Mouse (Mus musculus): ENCODE measurements around the gene Ly6g.
"Not testable (repeated sequence)": the region's sequence is repeated elsewhere in the genome, so short reads cannot be mapped to it uniquely, and the experiment has no call there.

Ly6g gene

GRCm38 (mm10) chr15:75154940-75155339 is at the start of gene Ly6g:
Ly6g (plus strand) TSS chr15:75155240.
- no peak for DNase-seq (ENCODE audit: low spot score in 2 of 2)

- DNase-seq (ENCODE audit: low spot score in 2 of 2), result not testable (repeated sequence)
Measured at GRCm38 (mm10) chr15:75110424-75110823, 44.6 kb upstream of the Ly6g start.

- not testable (repeated sequence) for DNase-seq (ENCODE audit: low spot score in 2 of 2)
Measured at GRCm38 (mm10) chr15:75111861-75112630, 43.0 kb upstream of the Ly6g start, which contains the start of gene Ly6c2. Ly6c2 (minus strand) TSS chr15:75111970.

- DNase-seq (ENCODE audit: low spot score in 2 of 2), result no peak
Measured at GRCm38 (mm10) chr15:75116525-75116924, 38.5 kb upstream of the Ly6g start.

GRCm38 (mm10) chr15:75117481-75117880 is 37.6 kb upstream of the Ly6g start:
- DNase-seq (ENCODE audit: low spot score in 2 of 2), result not testable (repeated sequence)

GRCm38 (mm10) chr15:75118742-75119141 is 36.3 kb upstream of the Ly6g start:
- DNase-seq (ENCODE audit: low spot score in 2 of 2), result peak in 1 of 2 experiments; percentile 9

- DNase-seq (ENCODE audit: low spot score in 2 of 2), result no peak
Measured at GRCm38 (mm10) chr15:75120066-75120465, 35.0 kb upstream of the Ly6g start.

- DNase-seq (ENCODE audit: low spot score in 2 of 2), result not testable (repeated sequence)
Measured at GRCm38 (mm10) chr15:75132346-75132745, 22.7 kb upstream of the Ly6g start.

- not testable (repeated sequence) for DNase-seq (ENCODE audit: low spot score in 2 of 2)
Measured at GRCm38 (mm10) chr15:75135090-75135783, 19.8 kb upstream of the Ly6g start.

- DNase-seq (ENCODE audit: low spot score in 2 of 2), result not testable (repeated sequence)
Measured at GRCm38 (mm10) chr15:75137739-75138138, 17.3 kb upstream of the Ly6g start.

GRCm38 (mm10) chr15:75141812-75142360 is 13.2 kb upstream of the Ly6g start:
- not testable (repeated sequence) for DNase-seq (ENCODE audit: low spot score in 2 of 2)

GRCm38 (mm10) chr15:75143735-75144134 is 11.3 kb upstream of the Ly6g start:
- DNase-seq (ENCODE audit: low spot score in 2 of 2), result peak in 1 of 2 experiments; percentile 1

- no peak for DNase-seq (ENCODE audit: low spot score in 2 of 2)
Measured at GRCm38 (mm10) chr15:75153087-75153486, 2.0 kb upstream of the Ly6g start.

- DNase-seq (ENCODE audit: low spot score in 2 of 2), result no peak
Measured at GRCm38 (mm10) chr15:75157646-75158045, 2.6 kb downstream of the Ly6g start.

- peak; percentile 7 to 26 for DNase-seq (ENCODE audit: low spot score in 2 of 2)
Measured at GRCm38 (mm10) chr15:75175506-75175905, 20.5 kb downstream of the Ly6g start.

- DNase-seq (ENCODE audit: low spot score in 2 of 2), result no peak
Measured at GRCm38 (mm10) chr15:75186291-75186690, 31.3 kb downstream of the Ly6g start.

GRCm38 (mm10) chr15:75189116-75189515 is 34.1 kb downstream of the Ly6g start:
- DNase-seq (ENCODE audit: low spot score in 2 of 2), result no peak

GRCm38 (mm10) chr15:75190560-75190959 is 35.5 kb downstream of the Ly6g start:
- not testable (repeated sequence) for DNase-seq (ENCODE audit: low spot score in 2 of 2)
